Mouse (Mus musculus) heart, adult 9 months (tissue): ENCODE data around the gene Col28a1.

ENCODE experiments used
- DNase-seq, 2 experiments: peaks; one replicate each; pipeline ENCODE4 v3.0.0; 2022; ENCODE audit warnings: low spot score in 2 of 2

The Col28a1 gene

GRCm38 (mm10) chr6:8119116-8119515 is 73.3 kb downstream of the Col28a1 start:
- DNase-seq: no peak

GRCm38 (mm10) chr6:8118577-8118976 is 73.8 kb downstream of the Col28a1 start:
- no peak for DNase-seq

GRCm38 (mm10) chr6:8105870-8106706 is 86.3 kb downstream of the Col28a1 start:
- peak; percentile 53 to 64 for DNase-seq

- no peak for DNase-seq
These were observed 91.2 kb downstream of the Col28a1 start for GRCm38 (mm10) chr6:8101224-8101623.

GRCm38 (mm10) chr6:8095856-8096255 is 96.6 kb downstream of the Col28a1 start:
- DNase-seq: no peak

GRCm38 (mm10) chr6:8094160-8094953 is 98.1 kb downstream of the Col28a1 start:
- DNase-seq: peak; percentile 49 to 74

- DNase-seq: no peak
These were observed 98.9 kb downstream of the Col28a1 start for GRCm38 (mm10) chr6:8093556-8093955.

- peak in 1 of 2 experiments; percentile 17 for DNase-seq
These were observed 105.6 kb downstream of the Col28a1 start for GRCm38 (mm10) chr6:8086847-8087246.

- DNase-seq: no peak
These were observed 107.6 kb downstream of the Col28a1 start for GRCm38 (mm10) chr6:8084806-8085205.

- no peak for DNase-seq
These were observed 109.2 kb downstream of the Col28a1 start for GRCm38 (mm10) chr6:8083196-8083595.

- DNase-seq: no peak
These were observed 114.8 kb downstream of the Col28a1 start for GRCm38 (mm10) chr6:8077572-8078146.

GRCm38 (mm10) chr6:8074914-8075313 is 117.5 kb downstream of the Col28a1 start:
- DNase-seq: no peak

GRCm38 (mm10) chr6:8068979-8069378 is 123.4 kb downstream of the Col28a1 start:
- DNase-seq: no peak

GRCm38 (mm10) chr6:8068394-8068793 is 124.0 kb downstream of the Col28a1 start:
- no peak for DNase-seq

GRCm38 (mm10) chr6:8067124-8067523 is 125.3 kb downstream of the Col28a1 start:
- no peak for DNase-seq

GRCm38 (mm10) chr6:8066208-8066607 is 126.2 kb downstream of the Col28a1 start:
- DNase-seq: peak in 1 of 2 experiments; percentile 14

GRCm38 (mm10) chr6:8059199-8059598 is 133.2 kb downstream of the Col28a1 start:
- no peak for DNase-seq

- DNase-seq: no peak
These were observed 144.2 kb downstream of the Col28a1 start for GRCm38 (mm10) chr6:8048216-8048615.

- DNase-seq: no peak
These were observed 146.0 kb downstream of the Col28a1 start for GRCm38 (mm10) chr6:8046446-8046845.

- DNase-seq: no peak
These were observed 146.6 kb downstream of the Col28a1 start for GRCm38 (mm10) chr6:8045825-8046224.

GRCm38 (mm10) chr6:8028711-8029110 is 163.7 kb downstream of the Col28a1 start:
- DNase-seq: no peak

GRCm38 (mm10) chr6:8025332-8026129 is 166.9 kb downstream of the Col28a1 start:
- no peak for DNase-seq
